Mouse (Mus musculus): ENCODE data around the gene Rcan1.
"Not testable (repeated sequence)": the region's sequence is repeated elsewhere in the genome, so short reads cannot be mapped to it uniquely, and the experiment has no call there.

The Rcan1 gene

GRCm38 (mm10) chr16:92470706-92471105 is at the start of gene Rcan1:
TSS of gene Rcan1 (minus strand) at chr16:92470867.
- no peak for DNase-seq (ENCODE audit: low spot score)

- DNase-seq (ENCODE audit: low spot score) = peak; percentile 35
Observed at GRCm38 (mm10) chr16:92519820-92520492, 49.3 kb upstream of the Rcan1 start.

DNA sequence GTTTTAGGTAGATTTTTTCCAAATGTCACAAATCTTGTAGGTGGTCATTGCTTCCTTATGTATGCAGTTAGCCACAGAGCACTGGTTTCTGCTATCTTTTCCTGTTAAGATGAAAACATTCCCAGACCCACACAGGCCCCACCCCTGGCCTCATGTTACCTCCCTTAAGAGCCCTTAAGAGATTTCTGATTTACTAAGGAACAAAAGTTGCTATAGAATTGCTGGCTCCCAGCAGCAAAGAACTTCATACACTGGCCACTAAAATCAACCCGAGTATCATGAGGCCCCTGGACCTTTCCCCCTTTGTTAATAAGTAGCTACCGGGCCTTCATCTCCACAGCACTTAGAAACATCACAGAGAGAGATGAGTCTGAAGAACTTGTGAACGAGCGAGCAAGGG is 48.1 kb upstream of the Rcan1 start:
- no peak for DNase-seq (ENCODE audit: low spot score)

DNA sequence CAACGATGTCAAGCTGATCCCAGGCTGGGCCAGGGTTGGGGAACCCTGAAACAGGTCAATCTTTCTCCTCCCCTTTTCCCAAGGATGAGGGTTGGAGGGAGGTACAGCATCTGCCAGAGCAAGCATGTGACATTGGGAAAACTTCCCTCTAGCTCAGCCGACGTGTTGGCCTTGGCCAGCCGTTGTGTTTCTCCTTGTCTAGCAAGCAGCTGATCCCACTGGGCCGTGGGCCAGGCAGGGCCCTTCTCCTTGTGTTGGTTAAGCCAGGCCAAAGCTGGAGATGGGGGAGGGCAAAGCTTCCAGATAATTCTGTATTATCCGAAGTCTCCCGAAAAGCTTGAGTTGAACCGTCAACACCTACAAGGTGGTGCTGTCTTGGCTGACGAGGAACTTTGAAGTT is 45.5 kb upstream of the Rcan1 start:
- no peak for DNase-seq (ENCODE audit: low spot score)

DNA sequence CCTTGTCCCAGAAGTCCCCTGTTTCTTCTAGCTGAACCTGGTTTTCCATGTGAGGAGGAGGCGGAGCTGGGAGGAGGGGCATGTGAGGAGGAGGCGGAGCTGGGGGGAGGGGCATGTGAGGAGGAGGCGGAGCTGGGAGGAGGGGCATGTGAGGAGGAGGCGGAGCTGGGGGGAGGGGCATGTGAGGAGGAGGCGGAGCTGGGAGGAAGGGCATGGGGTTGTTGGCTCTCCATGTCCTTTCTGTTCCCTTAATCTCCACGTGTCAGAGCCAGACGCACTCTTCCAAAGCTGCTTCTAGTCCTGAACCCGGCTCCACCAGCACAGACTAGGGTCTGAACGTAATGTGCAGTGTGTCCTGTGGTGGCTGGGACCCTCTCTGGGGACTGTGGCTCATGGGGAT is 44.2 kb upstream of the Rcan1 start:
- DNase-seq (ENCODE audit: low spot score) = not testable (repeated sequence)

- peak; percentile 14 for DNase-seq (ENCODE audit: low spot score)
Observed at GRCm38 (mm10) chr16:92511773-92512391, 41.2 kb upstream of the Rcan1 start.

DNA sequence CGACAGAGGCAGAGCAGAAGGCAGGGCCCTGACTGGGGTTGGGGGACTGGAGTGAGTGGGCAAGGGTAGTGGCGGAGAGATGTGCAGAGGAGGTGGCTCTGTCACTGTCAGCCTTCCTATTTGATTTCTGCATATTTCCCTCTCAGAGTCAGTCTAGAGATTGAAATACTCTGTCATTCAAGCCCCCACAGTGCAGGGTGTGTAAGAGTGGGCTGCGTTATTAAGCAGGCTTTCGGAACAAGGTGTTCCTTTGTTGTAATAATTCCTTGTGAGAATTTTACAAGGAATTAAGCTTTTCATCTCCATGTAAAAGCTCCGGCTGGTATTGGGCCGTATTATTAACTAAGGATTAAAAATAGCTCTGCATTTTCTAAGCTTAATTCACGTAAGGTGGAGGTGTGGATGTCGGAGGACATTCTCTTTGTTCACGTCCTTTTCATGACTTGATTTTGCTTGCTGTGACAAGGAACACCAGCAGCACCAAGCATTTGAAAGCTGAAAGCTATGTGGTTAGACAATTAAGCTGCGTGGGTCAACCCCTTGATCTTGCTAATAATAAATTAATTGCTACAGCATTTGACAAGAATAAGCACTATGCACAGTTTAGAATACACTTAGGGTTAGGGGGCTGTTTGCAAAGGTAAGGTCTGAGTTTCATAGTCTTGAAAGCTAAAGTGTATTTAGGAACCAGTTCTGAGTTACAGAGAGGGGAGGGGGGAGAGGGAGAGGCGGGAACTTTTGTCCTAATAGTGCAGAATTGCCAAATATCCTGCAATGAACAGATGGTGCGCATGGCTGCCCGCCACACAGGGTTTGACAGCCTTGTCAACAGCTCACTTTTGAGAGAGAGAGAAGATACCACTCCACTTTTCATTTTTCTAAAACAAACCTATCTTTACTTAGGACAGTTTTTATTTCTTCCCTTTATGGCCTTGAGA is 40.4 kb upstream of the Rcan1 start:
- DNase-seq (ENCODE audit: low spot score) = no peak

GRCm38 (mm10) chr16:92507573-92507972 is 36.9 kb upstream of the Rcan1 start:
- no peak for DNase-seq (ENCODE audit: low spot score)

DNA sequence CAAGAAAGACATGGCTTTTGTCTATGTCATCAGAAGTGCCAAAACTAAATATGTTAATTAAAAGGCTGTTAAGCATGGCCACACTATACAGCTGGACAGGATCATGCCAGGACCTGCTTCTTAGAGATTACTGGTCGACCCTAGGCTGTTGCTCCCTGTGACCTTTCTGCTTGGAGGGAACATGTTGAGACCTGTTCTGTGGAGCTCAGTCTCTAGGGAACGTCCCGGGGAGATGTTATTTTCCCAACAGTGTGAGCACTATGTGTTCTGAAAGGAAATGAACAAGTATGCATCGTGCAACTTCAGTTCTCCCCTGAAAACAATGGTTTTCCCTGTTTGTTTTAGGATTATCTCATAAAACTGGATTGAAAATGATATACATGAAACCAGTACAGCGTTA is 32.4 kb upstream of the Rcan1 start:
- no peak for DNase-seq (ENCODE audit: low spot score)

DNA sequence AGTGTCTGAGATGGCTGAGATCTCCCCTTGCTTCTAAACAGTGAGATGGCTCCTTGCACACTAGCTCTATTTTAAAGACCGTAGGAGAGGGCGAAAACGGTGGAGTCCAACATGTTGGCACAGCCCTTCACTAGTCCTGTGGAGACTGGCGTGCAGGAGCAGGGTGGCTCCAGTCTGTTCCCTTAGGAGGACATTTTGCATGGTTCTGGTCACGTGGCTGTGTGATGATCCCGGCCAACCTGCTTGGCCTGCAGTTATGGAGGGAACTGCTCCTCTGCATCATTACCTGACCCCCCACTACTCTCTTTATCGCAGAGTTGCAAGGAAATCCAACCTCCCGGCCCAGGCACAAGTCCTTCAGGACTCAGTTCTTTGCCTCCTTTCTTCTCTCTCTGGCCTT is 29.9 kb upstream of the Rcan1 start:
- no peak for DNase-seq (ENCODE audit: low spot score)

GRCm38 (mm10) chr16:92499324-92499723 is 28.7 kb upstream of the Rcan1 start:
- no peak for DNase-seq (ENCODE audit: low spot score)

- DNase-seq (ENCODE audit: low spot score) = no peak
Observed at GRCm38 (mm10) chr16:92498589-92498981, 27.9 kb upstream of the Rcan1 start.

- DNase-seq (ENCODE audit: low spot score) = no peak
Observed at GRCm38 (mm10) chr16:92497851-92498588, 27.4 kb upstream of the Rcan1 start.

- no peak for DNase-seq (ENCODE audit: low spot score)
Observed at GRCm38 (mm10) chr16:92489356-92489755, 18.7 kb upstream of the Rcan1 start.

GRCm38 (mm10) chr16:92488456-92488855 is 17.8 kb upstream of the Rcan1 start:
- DNase-seq (ENCODE audit: low spot score) = no peak

- DNase-seq (ENCODE audit: low spot score) = no peak
Observed at GRCm38 (mm10) chr16:92487489-92487888, 16.8 kb upstream of the Rcan1 start.

- no peak for DNase-seq (ENCODE audit: low spot score)
Observed at GRCm38 (mm10) chr16:92487086-92487485, 16.4 kb upstream of the Rcan1 start.

DNA sequence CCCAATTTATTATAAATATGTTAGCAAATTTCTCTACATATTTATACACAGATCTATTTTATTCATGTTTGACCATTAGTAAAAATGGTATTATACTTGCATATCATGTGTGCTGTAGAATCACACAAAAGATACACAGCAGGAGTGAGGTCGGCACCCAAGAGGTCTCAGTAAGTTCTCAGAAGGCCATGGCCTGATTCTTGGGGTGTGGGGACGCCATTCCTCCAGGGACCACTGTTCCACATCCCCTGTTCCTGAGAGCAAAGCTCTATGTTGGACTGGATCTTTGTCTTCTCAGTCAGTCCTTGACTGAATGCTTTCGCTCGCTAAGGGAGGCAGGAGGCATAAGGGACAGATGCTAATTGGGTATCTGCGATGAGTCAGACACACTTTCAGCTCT is 14.8 kb upstream of the Rcan1 start, which contains the start of gene Clic6:
Clic6 (plus strand) TSS at position 301 of the 400 bp plus-strand sequence.
- DNase-seq (ENCODE audit: low spot score) = no peak

DNA sequence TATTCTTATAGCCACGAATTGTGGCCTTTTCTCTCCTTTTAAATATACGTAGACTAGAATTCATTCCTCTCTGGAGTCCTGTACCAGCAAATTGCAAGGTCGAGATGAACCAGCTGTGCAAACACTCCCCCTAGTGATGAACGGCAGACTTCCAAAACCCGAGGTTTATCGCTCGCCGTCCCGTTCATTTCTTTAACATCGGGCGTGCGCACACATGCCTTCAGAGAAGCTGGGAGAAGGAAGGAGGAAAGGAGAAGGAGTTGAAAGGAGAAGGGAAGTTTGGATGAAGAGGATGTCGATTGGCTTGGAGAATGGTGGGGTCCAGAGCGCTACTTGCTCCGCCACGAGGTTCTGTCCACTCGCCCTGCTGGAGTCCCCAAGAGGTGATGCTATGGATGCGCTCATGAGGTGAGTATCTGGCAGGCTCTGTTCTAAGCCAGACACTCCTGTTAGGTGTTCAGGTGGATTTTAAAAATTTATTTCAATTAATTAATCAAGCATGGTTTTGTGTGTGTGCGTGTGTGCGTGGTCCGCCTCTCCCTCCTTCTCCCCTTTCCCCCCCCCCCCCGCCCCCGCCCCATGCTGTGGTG is 8.0 kb upstream of the Rcan1 start:
- DNase-seq (ENCODE audit: low spot score) = peak; percentile 59

GRCm38 (mm10) chr16:92475093-92475860 is 4.6 kb upstream of the Rcan1 start:
- DNase-seq (ENCODE audit: low spot score) = peak; percentile 54

- no peak for DNase-seq (ENCODE audit: low spot score)
Observed at GRCm38 (mm10) chr16:92472898-92473297, 2.2 kb upstream of the Rcan1 start.
